Mouse (Mus musculus): ENCODE measurements at regions not wholly inside any gene's neighbourhood (a gene's known extent, or its start where the extent isn't known, plus 50 kb on each side); places are given as distances from the start of the nearest gene placed in this dataset.

GRCm38 (mm10) chr5:14404344-14404743 is 110.4 kb upstream of the Pclo start:
- Histone ChIP-seq H3K4me1 (ENCODE audit: control insufficient read depth, insufficient read depth, low read length) (no peaks in the 10 kb centered on the region), H3K9me3 (replicated peaks; ENCODE audit: control insufficient read depth, low read length) (no peaks in the 10 kb centered on the region), H3K27ac (replicated peaks; ENCODE audit: low read depth, low read length) (no peak overlapping the region), H3K9ac (replicated peaks; ENCODE audit: low read length) (no peak overlapping the region), H3K27me3 (ENCODE audit: control insufficient read depth, insufficient read depth, low read length) (no peaks in the 10 kb centered on the region), H3K4me3 (ENCODE audit: low read depth, low read length) (no peak overlapping the region), H3K4me2 (ENCODE audit: low read depth, low read length) (no peak overlapping the region), H3K36me3 (replicated peaks; ENCODE audit: control insufficient read depth, insufficient read depth, low read depth, low read length) (no peaks in the 10 kb centered on the region)
- no peak for ATAC-seq (replicated peaks; ENCODE audit: insufficient number of reproducible peaks, low FRiP score, low TSS enrichment, low read depth)
- DNase-seq (ENCODE audit: low spot score) = no peak
- 88% methylated on average over 2 of the region's 2 CpGs for WGBS

GRCm38 (mm10) chr5:14415234-14415862 is 99.4 kb upstream of the Pclo start:
- no peak for ATAC-seq (replicated peaks; ENCODE audit: insufficient number of reproducible peaks, low FRiP score, low TSS enrichment, low read depth)
- no peaks in the 10 kb centered on the region for H3K27me3 ChIP-seq (ENCODE audit: control insufficient read depth, insufficient read depth, low read length)
- no peak overlapping the region for H3K4me2 ChIP-seq (ENCODE audit: low read depth, low read length)
- no peak for DNase-seq (ENCODE audit: low spot score)
- H3K9me3 ChIP-seq (replicated peaks; ENCODE audit: control insufficient read depth, low read length) = no peaks in the 10 kb centered on the region
- H3K4me3 ChIP-seq (ENCODE audit: low read depth, low read length) = no peak overlapping the region
- H3K27ac ChIP-seq (replicated peaks; ENCODE audit: low read depth, low read length) = no peak overlapping the region
- H3K4me1 ChIP-seq (ENCODE audit: control insufficient read depth, insufficient read depth, low read length) = no peaks in the 10 kb centered on the region
- WGBS = 82% methylated on average over 1 of the region's 1 CpGs
- H3K36me3 ChIP-seq (replicated peaks; ENCODE audit: control insufficient read depth, insufficient read depth, low read depth, low read length) = no peaks in the 10 kb centered on the region
- no peak overlapping the region for H3K9ac ChIP-seq (replicated peaks; ENCODE audit: low read length)

GRCm38 (mm10) chr5:14453082-14453481 is 61.6 kb upstream of the Pclo start:
- Histone ChIP-seq H3K4me3 (ENCODE audit: low read depth, low read length) (no peak overlapping the region), H3K4me2 (ENCODE audit: low read depth, low read length) (no peak overlapping the region), H3K9me3 (replicated peaks; ENCODE audit: control insufficient read depth, low read length) (no peaks in the 10 kb centered on the region), H3K36me3 (replicated peaks; ENCODE audit: control insufficient read depth, insufficient read depth, low read depth, low read length) (no peaks in the 10 kb centered on the region), H3K4me1 (ENCODE audit: control insufficient read depth, insufficient read depth, low read length) (no peaks in the 10 kb centered on the region), H3K27ac (replicated peaks; ENCODE audit: low read depth, low read length) (no peak overlapping the region), H3K9ac (replicated peaks; ENCODE audit: low read length) (no peak overlapping the region), H3K27me3 (ENCODE audit: control insufficient read depth, insufficient read depth, low read length) (no peaks in the 10 kb centered on the region)
- DNase-seq (ENCODE audit: low spot score) (no peak), ATAC-seq (replicated peaks; ENCODE audit: insufficient number of reproducible peaks, low FRiP score, low TSS enrichment, low read depth) (no peak)
- 51% methylated on average over 3 of the region's 5 CpGs for WGBS

Measured in embryonic facial prominence, embryonic 11.5 days (tissue).